Mouse (Mus musculus) liver, adult 2 months (tissue): ENCODE results near the gene Tmie.

Experiments used
- CTCF ChIP-seq: fragments of 200-500 bp; IDR thresholded peaks from 2 replicates; pipeline ENCODE4 v1.5.1; 2011; ENCODE audit warnings: low read depth, low read length, control low read depth
- POLR2A ChIP-seq: fragments of 200-500 bp; IDR thresholded peaks from 2 replicates; pipeline ENCODE4 v1.6.1; 2011; ENCODE audit warnings: low read length, control low read depth; ENCODE audit not compliant: insufficient read depth; ENCODE audit errors: extremely low read depth

DNA sequence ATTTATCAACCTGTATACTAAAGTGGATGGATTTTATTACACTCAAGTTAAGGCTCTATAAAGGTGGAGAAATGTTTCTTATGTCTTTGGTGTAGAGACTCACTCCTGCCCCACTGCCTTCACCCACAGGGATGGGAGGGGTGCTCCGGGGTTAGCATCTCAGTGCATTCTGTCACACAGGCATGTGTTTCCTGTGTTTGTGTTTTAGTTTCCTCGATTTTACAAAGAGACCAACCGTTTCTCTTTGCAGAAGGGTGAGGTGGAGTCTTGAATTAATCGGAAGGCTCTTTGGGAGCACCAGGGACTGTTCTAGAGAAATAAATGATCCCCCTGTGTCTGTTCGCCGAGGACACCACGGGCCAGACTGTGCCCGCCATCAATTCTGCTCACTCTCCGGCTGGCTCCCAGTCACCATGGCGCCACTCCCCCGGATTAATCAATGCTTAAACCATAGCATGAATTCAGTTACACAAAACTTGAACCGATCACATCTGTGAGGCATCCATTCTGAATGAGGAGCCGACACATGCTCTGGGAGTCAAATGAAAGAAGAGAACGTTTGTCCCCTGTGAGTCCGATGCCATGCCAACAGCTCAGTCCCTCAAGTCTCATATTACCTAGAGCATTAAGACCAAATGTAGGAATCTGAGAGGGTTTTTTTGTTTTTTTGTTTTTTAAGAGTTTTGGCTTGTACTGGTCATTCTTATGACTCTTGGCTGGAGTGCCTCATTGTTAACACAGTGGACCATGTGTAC lies 40.9 kb upstream of the Tmie start:
- TF ChIP-seq CTCF, result no peak
- no peak for TF ChIP-seq POLR2A
